Mouse (Mus musculus) kidney, embryonic 16.5 days (tissue): Measurements from ENCODE around the gene Hmgcl. TPM values are rescaled to one million over a fixed set of nuclear protein-coding genes. Genes with fewer than 3 reads are reported as not detected.
A peak's percentile ranks its signal among the peaks of the same experiment; 100 is the strongest.

Experiments used
- ATAC-seq: fragments of 200-750 bp; cut with Nextera tagmentation; 2 replicates; pipeline ENCODE4 v1.8.0; 2017; ENCODE audit warnings: moderate TSS enrichment; ENCODE audit not compliant: low FRiP score, low TSS enrichment
- H3K27ac ChIP-seq: fragments of 300-500 bp; sonication (generic); 2 replicates; pipeline ENCODE4 v1.5.1; 2014; ENCODE audit warnings: low read length
- H3K27me3 ChIP-seq: fragments of 300-500 bp; sonication (generic); 2 replicates; pipeline ENCODE4 v1.6.1; 2014; ENCODE audit warnings: low read length, control low read depth, mixed read lengths; ENCODE audit not compliant: insufficient read depth
- H3K36me3 ChIP-seq: fragments of 300-500 bp; sonication (generic); 2 replicates; pipeline ENCODE4 v1.6.1; 2014; ENCODE audit warnings: low read length, control low read depth, mixed read lengths; ENCODE audit not compliant: insufficient read depth
- H3K4me1 ChIP-seq: fragments of 300-500 bp; sonication (generic); 2 replicates; pipeline ENCODE4 v1.6.1; 2014; ENCODE audit warnings: low read length, control low read depth, mixed read lengths; ENCODE audit not compliant: insufficient read depth
- H3K4me2 ChIP-seq: fragments of 300-500 bp; sonication (generic); replicated peaks from 2 replicates; pipeline ENCODE4 v1.6.1; 2014; ENCODE audit warnings: low read depth, low read length
- H3K4me3 ChIP-seq: fragments of 300-500 bp; sonication (generic); 2 replicates; pipeline ENCODE4 v1.5.1; 2014; ENCODE audit warnings: mild to moderate bottlenecking, low read length
- H3K9ac ChIP-seq: fragments of 300-500 bp; sonication (generic); replicated peaks from 2 replicates; pipeline ENCODE4 v1.6.1; 2014; ENCODE audit warnings: low read length
- H3K9me3 ChIP-seq: fragments of 300-500 bp; sonication (generic); 2 replicates; pipeline ENCODE4 v1.6.1; 2016; ENCODE audit warnings: low read length, control low read depth
- WGBS: fragments of 180-500 bp; shearing (Covaris S2); extraction: QIAGEN DNeasy Blood & Tissue Kit; methylation state at CpG from one replicate; pipeline ENCODE4 v1.1.7; 2014; 5-methylcytosine and 5-hydroxymethylcytosine counted together
- polyA plus RNA-seq: library from polyadenylated mRNA; unstranded; fragments of >200 nt; fragmentation: Nextera tagmentation; extraction: Ambion mirVana; gene quantifications from 2 replicates; pipeline ENCODE4 v1.2.1, GENCODE M21; 2015

The Hmgcl gene
- polyA plus RNA-seq, 1 experiment from 2014 or later: 93.2 TPM

DNA sequence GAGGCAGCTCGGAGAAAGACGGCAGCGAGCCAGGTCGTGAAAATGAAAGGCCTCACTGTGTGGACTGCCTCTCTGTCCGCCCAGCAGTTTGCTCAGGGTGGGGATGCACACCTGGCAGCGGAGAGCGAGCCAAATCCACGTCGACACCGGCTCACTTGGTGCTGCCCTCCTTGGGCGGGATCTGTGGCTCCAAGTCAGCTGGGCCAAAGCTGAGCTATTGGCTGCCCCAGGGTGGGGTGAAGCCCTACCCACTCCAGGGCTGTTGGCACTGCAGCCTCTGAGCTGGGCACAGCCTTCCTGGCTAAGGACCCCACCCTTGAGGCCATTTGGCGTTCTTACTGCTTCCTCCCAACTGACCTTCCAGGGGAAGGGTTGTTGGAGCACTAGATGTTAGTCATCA, 18.2 kb downstream of the Hmgcl start:
- WGBS: 1% methylated on average over 12 of the region's 12 CpGs
- Histone ChIP-seq H3K4me3 (peak overlapping the region; percentile 81), H3K4me2 (peak overlapping the region; percentile 96), H3K9ac (peak overlapping the region; percentile 82), H3K27ac (peak overlapping the region; percentile 62; the same call in 1 of the 2 replicates), H3K36me3 (peaks cover 45% of the 10 kb centered on the region), H3K9me3 (no peaks in the 10 kb centered on the region), H3K4me1 (peaks cover 15% of the 10 kb centered on the region), H3K27me3 (no peaks in the 10 kb centered on the region)
- ATAC-seq: 0 out of 2 replicates have a peak, but pooled peaks have one; percentile 12

DNA sequence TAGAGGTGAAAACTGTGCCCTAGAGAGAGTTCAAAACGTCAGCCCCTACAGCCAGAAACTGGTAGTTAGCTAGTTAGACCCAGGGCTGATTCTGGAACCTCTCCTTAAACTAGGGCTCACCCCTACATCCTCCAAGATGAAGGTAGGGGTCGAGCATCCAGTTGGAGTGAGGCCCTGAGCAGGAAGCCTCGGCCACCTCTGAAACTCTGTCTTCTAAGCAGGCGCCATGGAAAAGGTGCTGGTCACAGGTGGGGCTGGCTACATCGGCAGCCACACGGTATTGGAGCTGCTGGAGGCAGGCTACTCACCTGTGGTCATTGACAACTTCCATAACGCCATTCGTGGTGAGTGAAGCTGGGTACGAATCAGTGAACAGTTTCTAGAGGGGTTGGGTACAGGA, 18.9 kb downstream of the Hmgcl start:
- H3K4me2 ChIP-seq: no peak overlapping the region
- no peaks in the 10 kb centered on the region for H3K9me3 ChIP-seq
- peaks cover 48% of the 10 kb centered on the region for H3K36me3 ChIP-seq
- ATAC-seq: no peak
- H3K27ac ChIP-seq: no peak overlapping the region
- H3K9ac ChIP-seq: 0 out of 2 replicates have a peak overlapping the region, but pooled peaks have one; percentile 3
- no peak overlapping the region for H3K4me3 ChIP-seq
- H3K4me1 ChIP-seq: peaks cover 15% of the 10 kb centered on the region
- WGBS: 78% methylated on average over 9 of the region's 9 CpGs
- H3K27me3 ChIP-seq: no peaks in the 10 kb centered on the region

- Histone ChIP-seq H3K4me1 (peaks cover 21% of the 10 kb centered on the region), H3K27me3 (no peaks in the 10 kb centered on the region), H3K9me3 (no peaks in the 10 kb centered on the region), H3K4me2 (no peak overlapping the region), H3K9ac (no peak overlapping the region), H3K4me3 (no peak overlapping the region), H3K36me3 (peaks cover 48% of the 10 kb centered on the region), H3K27ac (no peak overlapping the region)
- ATAC-seq: no peak
- 93% methylated on average over 16 of the region's 16 CpGs for WGBS
Observed at GRCm38 (mm10) chr4:135966283-135966682, 20.0 kb downstream of the Hmgcl start.

DNA sequence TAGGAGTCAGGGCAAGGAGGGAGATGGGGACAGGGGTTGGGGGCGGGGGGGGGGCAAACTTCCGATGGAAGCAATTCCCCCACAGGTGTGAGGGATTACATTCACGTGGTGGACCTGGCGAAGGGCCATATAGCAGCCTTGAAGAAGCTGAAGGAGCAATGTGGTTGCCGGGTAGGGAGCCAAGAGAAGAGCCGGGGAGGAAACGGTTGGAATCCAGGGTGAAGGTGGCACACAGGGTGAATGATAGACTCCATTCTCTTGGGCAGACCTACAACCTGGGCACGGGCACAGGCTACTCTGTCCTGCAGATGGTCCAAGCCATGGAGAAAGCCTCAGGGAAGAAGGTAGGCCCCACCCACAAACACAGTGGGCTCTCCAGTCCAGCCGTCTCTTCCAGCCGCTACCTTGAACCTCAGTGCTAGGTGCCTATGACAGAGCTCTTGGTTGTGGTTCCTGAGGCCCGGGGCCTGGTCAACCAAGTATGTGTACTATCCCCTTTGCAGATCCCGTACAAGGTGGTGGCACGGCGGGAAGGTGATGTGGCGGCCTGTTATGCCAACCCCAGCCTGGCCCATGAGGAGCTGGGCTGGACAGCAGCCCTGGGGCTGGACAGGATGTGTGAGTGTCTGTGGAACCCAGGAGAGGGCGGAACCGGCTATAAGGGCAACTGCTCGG, 21.0 kb downstream of the Hmgcl start:
- no peak for ATAC-seq
- 93% methylated on average over 18 of the region's 18 CpGs for WGBS

GRCm38 (mm10) chr4:135968271-135968869, 22.1 kb downstream of the Hmgcl start:
- 78% methylated on average over 15 of the region's 19 CpGs for WGBS
- H3K4me1 ChIP-seq: peaks cover 30% of the 10 kb centered on the region

More for the DNA sequence above, 21.0 kb downstream of the Hmgcl start:
- Histone ChIP-seq H3K36me3 (peaks cover 45% of the 10 kb centered on the region), H3K9me3 (no peaks in the 10 kb centered on the region), H3K4me2 (no peak overlapping the region), H3K27me3 (no peaks in the 10 kb centered on the region), H3K4me3 (no peak overlapping the region), H3K27ac (no peak overlapping the region), H3K4me1 (peaks cover 27% of the 10 kb centered on the region), H3K9ac (no peak overlapping the region)

GRCm38 (mm10) chr4:135969070-135969750, 23.0 kb downstream of the Hmgcl start:
- H3K4me3 ChIP-seq: no peak overlapping the region
- no peak overlapping the region for H3K27ac ChIP-seq
- H3K4me1 ChIP-seq: peaks cover 29% of the 10 kb centered on the region
- H3K36me3 ChIP-seq: peaks cover 45% of the 10 kb centered on the region
- WGBS: 88% methylated on average over 13 of the region's 13 CpGs
- no peaks in the 10 kb centered on the region for H3K9me3 ChIP-seq
- no peaks in the 10 kb centered on the region for H3K27me3 ChIP-seq
- no peak overlapping the region for H3K9ac ChIP-seq
- no peak for ATAC-seq
- no peak overlapping the region for H3K4me2 ChIP-seq

More at GRCm38 (mm10) chr4:135968271-135968869, 22.1 kb downstream of the Hmgcl start:
- Histone ChIP-seq H3K27ac (no peak overlapping the region), H3K9ac (no peak overlapping the region), H3K4me2 (no peak overlapping the region), H3K36me3 (peaks cover 45% of the 10 kb centered on the region), H3K9me3 (no peaks in the 10 kb centered on the region), H3K4me3 (no peak overlapping the region), H3K27me3 (no peaks in the 10 kb centered on the region)
- no peak for ATAC-seq

DNA sequence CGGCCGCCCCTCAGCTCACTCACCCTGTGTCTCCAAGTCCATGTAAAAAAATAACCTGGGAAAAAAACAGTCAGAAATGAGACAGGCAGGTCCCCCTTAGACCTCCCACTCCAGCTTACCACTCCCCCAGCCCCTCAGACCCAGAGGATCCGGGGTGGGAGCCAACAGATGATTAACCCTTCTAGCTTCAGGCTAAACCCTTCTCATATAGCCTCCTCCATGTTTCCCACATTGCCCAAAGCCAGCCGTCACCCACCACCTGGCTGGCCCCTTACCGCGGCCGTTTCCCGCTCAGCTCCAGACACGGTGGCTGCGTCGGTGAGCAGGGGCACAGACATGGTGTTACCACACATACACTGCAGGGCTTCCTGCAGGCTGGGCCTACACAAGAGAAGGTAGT, 24.3 kb downstream of the Hmgcl start:
- no peak for ATAC-seq
- H3K4me2 ChIP-seq: no peak overlapping the region
- H3K27ac ChIP-seq: no peak overlapping the region
- WGBS: 82% methylated on average over 11 of the region's 11 CpGs
- no peaks in the 10 kb centered on the region for H3K27me3 ChIP-seq
- H3K4me3 ChIP-seq: no peak overlapping the region
- peaks cover 52% of the 10 kb centered on the region for H3K36me3 ChIP-seq
- H3K4me1 ChIP-seq: peaks cover 19% of the 10 kb centered on the region
- no peaks in the 10 kb centered on the region for H3K9me3 ChIP-seq
- H3K9ac ChIP-seq: no peak overlapping the region

GRCm38 (mm10) chr4:135971805-135972555, 25.7 kb downstream of the Hmgcl start:
- peaks cover 19% of the 10 kb centered on the region for H3K4me1 ChIP-seq
- H3K4me3 ChIP-seq: peak overlapping the region; percentile 92
- no peaks in the 10 kb centered on the region for H3K27me3 ChIP-seq
- H3K27ac ChIP-seq: peak overlapping the region; percentile 51; the same call in 1 of the 2 replicates
- peaks cover 58% of the 10 kb centered on the region for H3K36me3 ChIP-seq
- peak; percentile 64 for ATAC-seq
- peak overlapping the region; percentile 85 for H3K4me2 ChIP-seq
- peak overlapping the region; percentile 91 for H3K9ac ChIP-seq
- H3K9me3 ChIP-seq: no peaks in the 10 kb centered on the region
- WGBS: 0% methylated on average over 34 of the region's 35 CpGs

GRCm38 (mm10) chr4:135972556-135972906, 26.3 kb downstream of the Hmgcl start, which contains the start of gene Lypla2:
Lypla2 (minus strand) TSS chr4:135972626.
- no peaks in the 10 kb centered on the region for H3K27me3 ChIP-seq
- WGBS: 3% methylated on average over 17 of the region's 19 CpGs

More at GRCm38 (mm10) chr4:135972556-135972906, 26.3 kb downstream of the Hmgcl start, which contains the start of gene Lypla2:
- Histone ChIP-seq H3K9me3 (no peaks in the 10 kb centered on the region), H3K4me3 (peak within 1 kb of the TSS; percentile 92), H3K4me2 (peak within 1 kb of the TSS; percentile 85), H3K27ac (peak within 1 kb of the TSS; percentile 51; the same call in 1 of the 2 replicates), H3K9ac (peak within 1 kb of the TSS; percentile 91), H3K36me3 (peaks cover 56% of the 10 kb centered on the region), H3K4me1 (peaks cover 19% of the 10 kb centered on the region)
- peak; percentile 83 for ATAC-seq
